Mouse (Mus musculus) liver, postnatal 0 days (tissue): ENCODE results near the gene Ddx23. TPM values are rescaled to one million over a fixed set of nuclear protein-coding genes. Genes with fewer than 3 reads are reported as not detected.

Experiments used
- ATAC-seq: fragments of 200-750 bp; cut with Nextera tagmentation; 2 replicates; pipeline ENCODE4 v1.8.0; 2017; ENCODE audit warnings: mild to moderate bottlenecking, moderate library complexity
- DNase-seq: peaks from one replicate; pipeline ENCODE4 v3.0.0-alpha.2; 2016
- H3K27ac ChIP-seq: fragments of 300-500 bp; sonication (generic); 2 replicates; pipeline ENCODE4 v1.5.1; 2014; ENCODE audit warnings: antibody characterized with exemption, moderate library complexity, mild to moderate bottlenecking, low read depth
- H3K27me3 ChIP-seq: fragments of 300-500 bp; sonication (generic); 2 replicates; pipeline ENCODE4 v1.6.1; 2014; ENCODE audit warnings: low read length, control low read depth, mixed read lengths; ENCODE audit not compliant: insufficient read depth
- H3K36me3 ChIP-seq: fragments of 300-500 bp; sonication (generic); replicated peaks from 2 replicates; pipeline ENCODE4 v1.6.1; 2014; ENCODE audit warnings: mild to moderate bottlenecking, control low read depth, low read length, moderate library complexity, mixed read lengths; ENCODE audit not compliant: insufficient read depth
- H3K4me1 ChIP-seq: fragments of 300-500 bp; sonication (generic); 2 replicates; pipeline ENCODE4 v1.6.1; 2014; ENCODE audit warnings: antibody characterized with exemption, mild to moderate bottlenecking, control low read depth; ENCODE audit not compliant: insufficient read depth
- H3K4me2 ChIP-seq: fragments of 300-500 bp; sonication (generic); 2 replicates; pipeline ENCODE4 v1.6.1; 2014; ENCODE audit warnings: low read depth, mild to moderate bottlenecking, low read length, moderate library complexity, mixed read lengths
- H3K4me3 ChIP-seq: fragments of 300-500 bp; sonication (generic); 2 replicates; pipeline ENCODE4 v1.5.1; 2014; ENCODE audit warnings: low read depth, low read length
- H3K9ac ChIP-seq: fragments of 300-500 bp; sonication (generic); replicated peaks from 2 replicates; pipeline ENCODE4 v1.6.1; 2014; ENCODE audit warnings: mild to moderate bottlenecking, moderate library complexity
- H3K9me3 ChIP-seq: fragments of 300-500 bp; sonication (generic); 2 replicates; pipeline ENCODE4 v1.6.1; 2016; ENCODE audit warnings: mild to moderate bottlenecking, control low read depth, low read length, mixed read lengths
- CTCF ChIP-seq: sonication (generic); IDR thresholded peaks from 2 replicates; pipeline ENCODE4 v1.5.1; 2016; ENCODE audit warnings: antibody characterized with exemption, low read depth
- EP300 ChIP-seq: IDR thresholded peaks from 2 replicates; pipeline ENCODE4 v1.6.1; 2016; ENCODE audit warnings: antibody characterized with exemption, low read depth, mild to moderate bottlenecking
- WGBS: fragments of 180-500 bp; shearing (Covaris S2); extraction: QIAGEN DNeasy Blood & Tissue Kit; methylation state at CpG from one replicate; pipeline ENCODE4 v1.1.7; 2014; ENCODE audit not compliant: insufficient replicate concordance; 5-methylcytosine and 5-hydroxymethylcytosine counted together
- polyA plus RNA-seq: library from polyadenylated mRNA; unstranded; fragments of >200 nt; fragmentation: Nextera tagmentation; extraction: Ambion mirVana; gene quantifications from 2 replicates; pipeline ENCODE4 v1.2.1, GENCODE M21; 2015

Gene Ddx23
- polyA plus RNA-seq, 1 experiment from 2014 or later = 9.2 TPM

DNA sequence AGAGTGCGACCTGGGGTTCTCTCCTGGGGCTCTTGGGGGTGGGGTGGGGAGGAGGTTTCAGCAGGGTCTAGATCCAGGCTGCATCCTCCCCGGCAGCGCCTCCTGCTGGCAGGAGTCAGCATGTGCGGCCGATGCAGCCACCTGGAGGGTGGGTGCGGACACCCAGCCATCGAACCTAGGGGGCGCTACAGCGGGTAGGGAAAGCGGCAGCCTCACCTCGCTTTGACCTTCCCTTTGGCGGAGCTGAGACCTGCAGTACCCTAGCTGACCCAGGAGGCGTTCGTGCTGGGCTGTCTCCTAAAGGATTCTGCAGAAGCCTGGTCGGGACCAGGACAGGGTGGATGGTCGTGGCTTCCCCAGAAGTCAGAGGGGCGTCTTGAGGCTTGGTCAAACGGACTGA, 31.2 kb downstream of the Ddx23 start:
- WGBS = 2% methylated on average over 18 of the region's 18 CpGs
- Histone ChIP-seq H3K36me3 (no peaks in the 10 kb centered on the region), H3K4me3 (no peak overlapping the region), H3K27me3 (peaks cover 95% of the 10 kb centered on the region), H3K9me3 (no peaks in the 10 kb centered on the region), H3K4me2 (0 out of 2 replicates have a peak overlapping the region, but pooled peaks have one; percentile 15), H3K27ac (no peak overlapping the region), H3K4me1 (peaks cover 27% of the 10 kb centered on the region), H3K9ac (no peak overlapping the region)
- TF ChIP-seq EP300 = no peak
- peak; percentile 89 for TF ChIP-seq CTCF
- ATAC-seq (peak; percentile 52), DNase-seq (peak; percentile 87)

DNA sequence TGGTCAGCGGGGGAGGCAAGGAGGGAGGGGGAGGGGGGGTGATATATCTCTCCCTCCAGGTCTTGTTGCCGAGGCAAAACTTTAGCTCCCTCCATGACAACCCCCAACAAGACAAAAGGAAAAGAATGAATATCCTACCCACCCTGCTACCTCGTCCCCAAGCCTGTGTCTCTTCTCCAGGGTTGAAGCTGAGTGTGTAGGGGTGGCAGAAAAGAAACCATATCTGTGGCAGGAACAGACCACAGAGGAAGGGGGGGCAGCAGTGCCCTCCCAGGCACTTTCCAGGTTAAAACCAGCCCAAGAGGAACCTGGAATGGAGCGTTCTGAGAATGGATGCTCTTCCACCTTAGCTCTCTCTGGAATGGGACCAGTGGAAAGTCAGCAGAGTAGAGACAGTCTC, 32.2 kb downstream of the Ddx23 start, which contains the start of gene Cacnb3:
Cacnb3 (plus strand) TSS at position 301 of the 400 bp plus-strand sequence.
- Histone ChIP-seq H3K4me2 (0 out of 2 replicates have a peak within 1 kb of the TSS, but pooled peaks have one; percentile 15), H3K27ac (no peak within 1 kb of the TSS), H3K36me3 (no peaks in the 10 kb centered on the region), H3K4me3 (no peak within 1 kb of the TSS), H3K9ac (no peak within 1 kb of the TSS), H3K9me3 (no peaks in the 10 kb centered on the region), H3K4me1 (peaks cover 27% of the 10 kb centered on the region), H3K27me3 (peaks cover 91% of the 10 kb centered on the region)
- WGBS = 29% methylated on average over 4 of the region's 4 CpGs
- no peak for DNase-seq
- TF ChIP-seq CTCF (no peak), EP300 (no peak)
- ATAC-seq = no peak

DNA sequence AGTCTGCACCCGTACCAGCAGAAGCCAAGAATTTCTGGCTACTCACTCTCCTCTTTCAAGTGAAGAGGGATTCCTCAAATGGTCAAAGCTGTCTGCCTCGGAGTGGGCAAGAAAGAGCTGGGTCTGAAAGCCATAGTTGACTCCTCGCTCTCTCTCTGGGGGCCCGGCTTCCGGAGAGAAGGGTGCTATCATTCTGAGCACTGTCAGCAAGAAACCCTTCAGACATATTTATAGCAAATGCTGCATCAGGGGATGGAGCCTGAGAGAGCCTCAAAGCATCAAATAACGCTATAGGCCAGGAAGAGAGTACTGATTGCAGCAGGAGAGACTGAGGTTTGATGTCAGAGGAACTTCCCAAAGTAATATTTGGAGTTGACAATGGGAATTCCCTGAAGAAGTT, 33.2 kb downstream of the Ddx23 start:
- 45% methylated on average over 6 of the region's 6 CpGs for WGBS
- H3K27ac ChIP-seq = no peak overlapping the region
- H3K9ac ChIP-seq = no peak overlapping the region
- ATAC-seq (no peak), DNase-seq (no peak)
- H3K4me3 ChIP-seq = no peak overlapping the region
- TF ChIP-seq CTCF (no peak), EP300 (no peak)
- no peak overlapping the region for H3K4me2 ChIP-seq
- peaks cover 85% of the 10 kb centered on the region for H3K27me3 ChIP-seq
- peaks cover 20% of the 10 kb centered on the region for H3K4me1 ChIP-seq
- H3K36me3 ChIP-seq = no peaks in the 10 kb centered on the region
- H3K9me3 ChIP-seq = no peaks in the 10 kb centered on the region

DNA sequence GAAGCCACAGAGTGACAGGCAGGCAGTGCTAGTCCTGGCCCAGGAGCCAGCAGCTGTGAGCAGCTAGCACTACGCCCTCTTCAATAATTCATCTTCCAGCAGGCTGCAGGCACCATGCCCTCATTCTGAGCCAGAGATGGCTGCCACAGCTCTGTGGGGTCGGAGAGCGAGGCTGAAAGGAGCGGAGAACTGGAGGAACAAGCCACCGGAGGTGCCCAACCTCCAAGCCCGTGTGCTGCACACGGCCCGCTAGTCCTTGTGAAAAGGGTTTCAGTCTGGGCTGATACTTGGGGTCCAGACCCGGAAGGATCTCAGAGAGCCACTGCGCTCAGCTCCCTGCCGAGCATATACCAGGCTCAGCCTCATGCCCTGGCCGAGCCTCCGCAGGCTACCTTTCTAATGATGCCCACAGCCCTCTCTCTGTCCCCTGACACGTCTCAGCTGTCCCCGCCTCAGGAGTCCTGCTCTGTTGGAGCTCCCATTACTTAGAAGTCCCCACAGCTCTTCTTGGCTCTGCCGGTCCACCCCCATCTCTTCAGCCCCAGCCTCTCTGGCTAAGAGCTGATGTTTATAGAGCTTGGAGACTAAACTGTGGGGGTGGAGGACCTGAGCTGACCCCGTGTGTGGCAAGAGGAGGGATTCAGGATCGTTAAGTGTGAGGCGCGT, 34.0 kb downstream of the Ddx23 start:
- DNase-seq (no peak), ATAC-seq (peak; percentile 59)
- peaks cover 80% of the 10 kb centered on the region for H3K27me3 ChIP-seq
- H3K9ac ChIP-seq = no peak overlapping the region
- no peak overlapping the region; the same call in 1 of the 2 replicates for H3K4me2 ChIP-seq
- no peak overlapping the region for H3K27ac ChIP-seq
- H3K4me1 ChIP-seq = peaks cover 15% of the 10 kb centered on the region
- H3K9me3 ChIP-seq = no peaks in the 10 kb centered on the region
- 14% methylated on average over 20 of the region's 20 CpGs for WGBS
- no peak for TF ChIP-seq CTCF
- no peak for TF ChIP-seq EP300
- no peaks in the 10 kb centered on the region for H3K36me3 ChIP-seq
- no peak overlapping the region for H3K4me3 ChIP-seq

DNA sequence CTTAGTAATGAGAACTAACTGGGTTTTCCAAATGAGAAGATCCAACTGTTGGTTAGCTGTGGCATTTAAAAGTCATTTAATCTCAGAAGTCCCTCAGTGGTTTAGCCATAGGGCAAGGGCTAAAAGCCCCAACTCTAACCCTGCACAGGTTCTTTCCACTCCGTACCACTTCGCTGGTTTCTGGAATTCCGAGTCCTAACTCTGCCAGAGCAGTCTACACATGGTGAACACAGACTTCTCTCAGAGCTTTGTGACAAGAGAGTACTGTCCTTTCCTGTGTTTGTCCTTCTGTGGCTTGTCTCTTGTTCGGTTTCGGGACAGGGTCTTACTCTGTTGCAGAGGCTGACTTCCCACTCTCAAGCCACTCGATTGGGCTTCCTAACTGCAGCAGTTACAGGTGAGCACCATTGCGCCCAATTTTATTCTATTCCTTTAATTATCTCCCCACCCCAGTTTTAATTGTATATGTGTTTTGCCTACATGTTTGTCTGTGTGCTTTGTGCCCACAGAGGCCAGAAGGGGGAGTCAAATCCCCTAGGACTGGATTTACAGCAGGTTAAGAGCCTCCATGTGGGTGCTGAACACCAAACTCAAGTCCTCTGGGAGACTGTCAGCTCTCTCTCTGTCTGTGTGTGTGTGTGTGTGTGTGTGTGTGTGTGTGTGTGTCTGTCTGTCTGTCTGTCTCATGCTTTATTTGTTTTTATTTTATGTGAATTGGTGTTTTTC, 36.0 kb downstream of the Ddx23 start:
- no peaks in the 10 kb centered on the region for H3K9me3 ChIP-seq
- H3K4me2 ChIP-seq = no peak overlapping the region
- no peak overlapping the region for H3K9ac ChIP-seq
- H3K27ac ChIP-seq = no peak overlapping the region
- H3K4me1 ChIP-seq = peaks cover 9% of the 10 kb centered on the region
- no peak overlapping the region for H3K4me3 ChIP-seq
- TF ChIP-seq EP300 (no peak), CTCF (no peak)
- peaks cover 73% of the 10 kb centered on the region for H3K27me3 ChIP-seq
- DNase-seq (no peak), ATAC-seq (no peak)
- 77% methylated on average over 7 of the region's 7 CpGs for WGBS
- no peaks in the 10 kb centered on the region for H3K36me3 ChIP-seq

DNA sequence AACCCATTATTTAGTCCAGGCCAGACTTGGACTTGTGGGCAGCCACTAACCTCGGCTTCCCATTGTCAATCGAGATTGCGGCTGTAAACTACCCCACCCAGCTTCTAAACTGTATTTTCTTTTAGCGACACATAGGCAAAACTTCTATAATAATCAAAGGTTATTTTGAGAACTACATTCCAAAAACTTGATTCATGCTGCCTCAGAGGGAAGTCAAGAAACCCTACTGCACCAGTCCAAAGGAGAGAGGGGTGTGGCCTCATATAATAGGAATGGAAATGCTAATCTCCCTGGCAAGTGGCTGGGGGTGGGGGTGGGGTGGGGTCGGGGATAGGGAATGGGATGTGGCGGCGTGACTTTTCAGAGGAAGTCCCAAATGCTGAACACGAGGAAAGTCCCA, 36.6 kb downstream of the Ddx23 start:
- Histone ChIP-seq H3K4me2 (no peak overlapping the region), H3K4me3 (no peak overlapping the region), H3K27me3 (peaks cover 68% of the 10 kb centered on the region), H3K27ac (no peak overlapping the region), H3K4me1 (peaks cover 9% of the 10 kb centered on the region; the same call in 1 of the 2 replicates), H3K9ac (no peak overlapping the region), H3K9me3 (no peaks in the 10 kb centered on the region), H3K36me3 (no peaks in the 10 kb centered on the region)
- no peak for ATAC-seq
- WGBS = 32% methylated on average over 8 of the region's 8 CpGs
- DNase-seq = no peak
- no peak for TF ChIP-seq EP300
- TF ChIP-seq CTCF = no peak
